Mouse (Mus musculus): ENCODE data around the gene Olfr810. TPM values are rescaled to one million over a fixed set of nuclear protein-coding genes. Genes with fewer than 3 reads are reported as not detected.

The Olfr810 gene
- total RNA-seq (2023) = not detected

GRCm38 (mm10) chr10:129794817-129795216, at the start of gene Olfr810:
Gene Olfr810, minus strand, starts transcription at chr10:129794917.

GRCm38 (mm10) chr10:129804296-129804695, 9.6 kb upstream of the Olfr810 start, which contains the start of gene Olfr811:
Gene Olfr811, minus strand, starts transcription at chr10:129804396.

GRCm38 (mm10) chr10:129774338-129774737, 20.4 kb downstream of the Olfr810 start, which contains the start of gene Olfr809:
Gene Olfr809, plus strand, starts transcription at chr10:129774638.

DNA sequence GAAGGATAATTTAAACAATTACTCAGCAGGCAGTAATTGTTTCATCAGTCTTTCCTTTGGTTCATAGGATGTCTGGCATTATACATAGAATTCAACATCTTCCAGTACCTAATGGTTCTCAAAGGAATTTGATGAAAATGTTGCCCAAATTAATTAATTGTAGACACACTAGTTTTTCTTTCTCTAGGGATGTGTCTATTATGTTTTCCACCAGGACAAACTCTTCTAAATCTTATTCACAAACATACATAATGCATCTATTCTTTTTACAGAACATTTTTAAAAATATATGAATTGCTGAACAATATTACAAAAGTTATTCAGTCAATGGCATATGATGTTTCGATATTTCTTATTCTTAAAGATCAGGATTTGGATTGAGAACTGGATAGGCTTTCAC, 29.5 kb downstream of the Olfr810 start, which contains the start of gene Olfr808:
Gene Olfr808 (plus strand): TSS at position 301 of the 400 bp plus-strand sequence.

GRCm38 (mm10) chr10:129757693-129758092, 37.0 kb downstream of the Olfr810 start, which contains the start of gene Olfr807:
Gene Olfr807, minus strand, starts transcription at chr10:129757793.

DNA sequence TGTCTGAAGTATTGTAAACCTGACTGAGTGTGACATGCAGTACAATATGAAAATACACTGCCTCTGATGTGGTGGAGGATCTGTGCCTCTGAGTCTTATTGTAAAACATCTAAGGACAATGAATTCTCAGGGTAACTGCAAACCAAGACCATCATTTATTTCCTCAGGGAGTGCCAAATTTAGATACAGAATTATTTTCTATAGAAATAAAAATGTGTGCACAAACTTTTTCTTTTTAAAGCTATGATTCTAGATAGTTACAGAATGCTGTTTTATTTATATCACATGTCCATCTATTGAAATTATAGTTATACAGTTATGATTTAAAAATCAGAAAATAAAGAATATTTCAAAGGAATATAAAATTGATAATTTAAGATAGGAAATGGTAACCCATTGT, 52.9 kb downstream of the Olfr810 start, which contains the start of gene Olfr806:
Gene Olfr806 (minus strand): TSS at position 101 of the 400 bp plus-strand sequence.

Other genes starting within 250 kb of the Olfr810 start
- not detected for gene Olfr794, start 227.3 kb downstream of the Olfr810 start, total RNA-seq (2023)
- not detected for gene Olfr796, start 182.3 kb downstream of the Olfr810 start, total RNA-seq (2023)
- gene Olfr798, start 167.0 kb downstream of the Olfr810 start, total RNA-seq (2023) = not detected
- gene Olfr799, start 157.4 kb downstream of the Olfr810 start, total RNA-seq (2023) = not detected
- gene Olfr800, start 137.2 kb downstream of the Olfr810 start, total RNA-seq (2023) = not detected
- not detected for gene Olfr801, start 121.1 kb downstream of the Olfr810 start, total RNA-seq (2023)
- not detected for gene Olfr802, start 106.7 kb downstream of the Olfr810 start, total RNA-seq (2023)
- not detected for gene Olfr803, start 100.6 kb downstream of the Olfr810 start, total RNA-seq (2023)
- not detected for gene Olfr804, start 91.7 kb downstream of the Olfr810 start, total RNA-seq (2023)
- not detected for gene Olfr805, start 65.5 kb downstream of the Olfr810 start, total RNA-seq (2023)
- not detected for gene Olfr806, start 53.0 kb downstream of the Olfr810 start, total RNA-seq (2023)
- gene Olfr807, start 37.1 kb downstream of the Olfr810 start, total RNA-seq (2023) = not detected
- not detected for gene Olfr808, start 29.4 kb downstream of the Olfr810 start, total RNA-seq (2023)
- not detected for gene Olfr809, start 20.3 kb downstream of the Olfr810 start, total RNA-seq (2023)
- not detected for gene Olfr811, start 9.5 kb upstream of the Olfr810 start, total RNA-seq (2023)
- gene Olfr812, start 51.2 kb upstream of the Olfr810 start, total RNA-seq (2023) = not detected
- gene Olfr813, start 60.5 kb upstream of the Olfr810 start, total RNA-seq (2023) = not detected
- not detected for gene Olfr814, start 84.9 kb upstream of the Olfr810 start, total RNA-seq (2023)
- gene Olfr815, start 111.0 kb upstream of the Olfr810 start, total RNA-seq (2023) = not detected
- gene Olfr816, start 120.7 kb upstream of the Olfr810 start, total RNA-seq (2023) = not detected
- not detected for gene Olfr818, start 154.2 kb upstream of the Olfr810 start, total RNA-seq (2023)
- not detected for gene Olfr819, start 172.3 kb upstream of the Olfr810 start, total RNA-seq (2023)
- gene Olfr247, start 181.2 kb upstream of the Olfr810 start, total RNA-seq (2023) = not detected
- gene Gm10310, start 190.1 kb upstream of the Olfr810 start, total RNA-seq (2023) = not detected
- gene Olfr820, start 217.7 kb upstream of the Olfr810 start, total RNA-seq (2023) = not detected
- gene Olfr821, start 235.4 kb upstream of the Olfr810 start, total RNA-seq (2023) = not detected